Mouse (Mus musculus): ENCODE measurements at regions not wholly inside any gene's neighbourhood (a gene's known extent, or its start where the extent isn't known, plus 50 kb on each side); places are given as distances from the start of the nearest gene placed in this dataset.

DNA sequence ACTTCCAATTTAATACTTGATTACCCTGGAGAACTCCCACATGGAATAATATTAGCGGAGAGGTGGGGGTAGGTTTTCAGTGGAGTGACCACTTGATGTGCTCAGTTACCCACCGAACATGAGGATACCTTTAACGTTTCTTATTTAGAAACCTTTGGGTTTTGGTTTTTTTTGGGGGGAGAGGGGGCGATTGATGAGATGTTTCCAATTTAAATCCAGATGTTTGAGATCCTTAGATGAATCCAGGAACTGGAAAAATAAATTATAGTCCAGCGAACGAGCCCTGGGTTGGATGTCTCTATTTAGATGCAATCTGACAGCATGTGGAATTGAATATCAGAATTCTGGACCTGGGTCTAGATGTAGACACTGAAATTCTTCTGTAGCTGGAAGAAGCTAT is 393.4 kb downstream of the Cd83 start:
- TF ChIP-seq POLR2A (IDR thresholded peaks at IDR 0.05; ENCODE audit: borderline replicate concordance, extremely low read depth, insufficient read depth, insufficient read length, poor library complexity, severe bottlenecking) (no peak), CTCF (IDR thresholded peaks at IDR 0.05; ENCODE audit: borderline replicate concordance, extremely low read depth, insufficient read depth, insufficient read length) (no peak)

All from brain, embryonic 14.5 days (tissue).